Mouse (Mus musculus) macrophage (primary cell): ENCODE measurements at regions not wholly inside any gene's neighbourhood (a gene's known extent, or its start where the extent isn't known, plus 50 kb on each side); places are given as distances from the start of the nearest gene placed in this dataset.

Source experiments
- H3K27ac ChIP-seq: fragments of 350-480 bp; formaldehyde crosslinking; 2 replicates; pipeline ENCODE4 v1.9.0; 2021
- H3K36me3 ChIP-seq: fragments of 350-480 bp; formaldehyde crosslinking; 2 replicates; pipeline ENCODE4 v1.9.0; 2021; ENCODE audit errors: inconsistent target
- H3K4me3 ChIP-seq: fragments of 350-480 bp; formaldehyde crosslinking; 2 replicates; pipeline ENCODE4 v1.9.0; 2021; ENCODE audit errors: inconsistent target
- H3K79me2 ChIP-seq: fragments of 350-480 bp; formaldehyde crosslinking; 2 replicates; pipeline ENCODE4 v1.9.0; 2021; ENCODE audit errors: inconsistent target
- WGBS: methylation state at CpG from one replicate; pipeline ENCODE4 v1.1.7; 2026; ENCODE audit warnings: inconsistent platforms; ENCODE audit not compliant: missing documents; 5-methylcytosine and 5-hydroxymethylcytosine counted together

GRCm38 (mm10) chr3:130999818-131000217, 110.5 kb upstream of the Lef1 start:
- no peaks in the 10 kb centered on the region for H3K36me3 ChIP-seq
- no peak overlapping the region for H3K27ac ChIP-seq
- H3K4me3 ChIP-seq: no peak overlapping the region
- no peaks in the 10 kb centered on the region for H3K79me2 ChIP-seq
- WGBS: 77% methylated on average over 6 of the region's 6 CpGs

DNA sequence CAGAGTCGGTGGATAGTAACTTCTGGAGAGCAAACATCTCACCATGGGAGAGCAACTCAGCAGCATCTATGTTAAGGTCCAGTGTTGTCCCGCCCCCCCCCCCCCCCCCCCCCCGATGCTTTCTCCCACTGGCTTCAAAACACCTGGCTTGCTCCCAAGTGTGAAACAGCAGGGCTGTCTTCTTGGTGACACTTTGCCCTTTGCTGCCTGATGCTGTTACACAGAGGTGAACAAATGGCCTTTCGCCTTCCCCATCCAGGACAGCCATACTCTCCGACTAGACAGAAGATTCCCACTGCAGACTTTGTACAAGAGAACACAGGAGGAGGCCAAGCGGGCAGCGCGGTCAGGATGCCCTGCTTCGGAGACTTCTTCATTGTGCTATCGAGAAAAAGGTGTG, 111.8 kb upstream of the Lef1 start:
- no peak overlapping the region for H3K4me3 ChIP-seq
- no peaks in the 10 kb centered on the region for H3K79me2 ChIP-seq
- no peak overlapping the region for H3K27ac ChIP-seq
- WGBS: 91% methylated on average over 8 of the region's 10 CpGs
- H3K36me3 ChIP-seq: no peaks in the 10 kb centered on the region

- WGBS: 78% methylated on average over 11 of the region's 11 CpGs
Observed at GRCm38 (mm10) chr3:130996786-130997185, 113.5 kb upstream of the Lef1 start.

GRCm38 (mm10) chr3:130991971-130992370, 118.3 kb upstream of the Lef1 start:
- no peaks in the 10 kb centered on the region for H3K79me2 ChIP-seq
- H3K36me3 ChIP-seq: no peaks in the 10 kb centered on the region
- H3K27ac ChIP-seq: no peak overlapping the region
- H3K4me3 ChIP-seq: no peak overlapping the region
- WGBS: 95% methylated on average over 9 of the region's 9 CpGs

More at GRCm38 (mm10) chr3:130996786-130997185, 113.5 kb upstream of the Lef1 start:
- Histone ChIP-seq H3K4me3 (no peak overlapping the region), H3K36me3 (no peaks in the 10 kb centered on the region), H3K27ac (no peak overlapping the region), H3K79me2 (no peaks in the 10 kb centered on the region)

GRCm38 (mm10) chr3:130986708-130987107, 123.6 kb upstream of the Lef1 start:
- 89% methylated on average over 2 of the region's 2 CpGs for WGBS
- Histone ChIP-seq H3K27ac (no peak overlapping the region), H3K4me3 (no peak overlapping the region), H3K36me3 (no peaks in the 10 kb centered on the region), H3K79me2 (no peaks in the 10 kb centered on the region)

- 100% methylated on average over 2 of the region's 2 CpGs for WGBS
- Histone ChIP-seq H3K4me3 (no peak overlapping the region), H3K36me3 (no peaks in the 10 kb centered on the region), H3K27ac (no peak overlapping the region), H3K79me2 (no peaks in the 10 kb centered on the region)
Observed at GRCm38 (mm10) chr3:130986101-130986500, 124.2 kb upstream of the Lef1 start.

- Histone ChIP-seq H3K27ac (no peak overlapping the region), H3K4me3 (no peak overlapping the region), H3K79me2 (no peaks in the 10 kb centered on the region), H3K36me3 (no peaks in the 10 kb centered on the region)
Observed at GRCm38 (mm10) chr3:130981566-130981965, 128.7 kb upstream of the Lef1 start.

DNA sequence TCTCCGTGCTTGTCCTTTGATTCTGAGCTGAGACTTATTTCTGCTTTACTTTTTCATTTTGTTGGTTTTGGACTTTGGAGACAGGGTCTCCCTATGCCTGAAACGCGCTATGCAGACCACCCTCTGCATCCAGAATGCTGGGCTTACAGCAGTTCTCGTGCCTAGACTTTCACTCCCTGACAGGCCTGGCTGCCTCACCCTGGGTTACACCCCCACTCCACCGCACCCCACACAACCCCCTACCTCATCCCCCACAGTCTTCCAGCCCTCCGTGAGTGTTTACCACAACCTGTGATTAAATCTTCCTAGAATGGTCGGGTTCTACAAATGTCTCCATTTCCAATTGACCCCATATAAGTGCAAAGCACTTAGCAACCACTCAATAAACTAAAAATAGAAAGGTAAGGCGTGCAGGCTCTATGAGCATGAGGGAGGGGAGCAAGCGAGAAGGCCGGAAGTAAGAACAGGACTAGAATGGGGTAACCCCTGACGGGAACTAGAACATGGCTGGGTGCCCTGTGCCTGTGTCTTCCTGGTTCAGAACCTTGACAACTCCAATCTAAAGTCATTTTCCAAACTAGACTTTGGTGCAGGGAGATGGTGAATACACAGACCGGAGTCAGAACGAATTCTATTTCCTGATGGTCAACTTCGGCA, 131.2 kb upstream of the Lef1 start:
- 88% methylated on average over 14 of the region's 14 CpGs for WGBS
- no peak overlapping the region for H3K27ac ChIP-seq
- H3K79me2 ChIP-seq: no peaks in the 10 kb centered on the region

GRCm38 (mm10) chr3:130977921-130978700, 132.2 kb upstream of the Lef1 start:
- 59% methylated on average over 10 of the region's 13 CpGs for WGBS
- Histone ChIP-seq H3K27ac (no peak overlapping the region), H3K4me3 (no peak overlapping the region), H3K79me2 (no peaks in the 10 kb centered on the region), H3K36me3 (no peaks in the 10 kb centered on the region)

More for the DNA sequence above, 131.2 kb upstream of the Lef1 start:
- H3K36me3 ChIP-seq: no peaks in the 10 kb centered on the region
- H3K4me3 ChIP-seq: no peak overlapping the region

GRCm38 (mm10) chr3:130976206-130976605, 134.1 kb upstream of the Lef1 start:
- WGBS: 90% methylated on average over 5 of the region's 5 CpGs
- Histone ChIP-seq H3K36me3 (no peaks in the 10 kb centered on the region), H3K79me2 (no peaks in the 10 kb centered on the region), H3K27ac (no peak overlapping the region), H3K4me3 (no peak overlapping the region)

- Histone ChIP-seq H3K27ac (no peak overlapping the region), H3K36me3 (no peaks in the 10 kb centered on the region), H3K79me2 (no peaks in the 10 kb centered on the region), H3K4me3 (no peak overlapping the region)
- WGBS: 69% methylated on average over 1 of the region's 1 CpGs
Observed at GRCm38 (mm10) chr3:130975291-130975690, 135.0 kb upstream of the Lef1 start.

DNA sequence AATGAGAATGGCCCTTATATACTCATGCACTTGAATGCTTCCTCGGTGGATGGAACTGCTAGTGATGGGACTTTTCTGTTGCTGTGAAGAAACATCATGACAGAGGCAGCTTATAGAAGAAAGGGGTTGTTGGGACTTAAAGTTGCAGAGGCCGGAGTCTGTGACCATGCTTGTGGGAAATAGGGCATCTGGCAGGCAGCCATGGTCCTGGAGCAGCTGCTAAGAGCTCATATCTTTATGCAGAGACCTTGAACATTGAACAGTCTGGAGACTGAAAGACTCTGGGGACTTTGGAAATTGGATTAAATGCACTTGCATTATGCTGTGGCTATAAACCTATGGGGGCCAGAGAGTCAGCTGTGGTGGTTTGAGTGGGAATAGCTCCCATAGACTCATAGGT, 138.1 kb upstream of the Lef1 start:
- 100% methylated on average over 2 of the region's 2 CpGs for WGBS
- H3K79me2 ChIP-seq: no peaks in the 10 kb centered on the region
- no peak overlapping the region for H3K4me3 ChIP-seq
- no peaks in the 10 kb centered on the region for H3K36me3 ChIP-seq
- no peak overlapping the region for H3K27ac ChIP-seq

GRCm38 (mm10) chr3:130965275-130965674, 145.0 kb upstream of the Lef1 start:
- H3K4me3 ChIP-seq: no peak overlapping the region
- no peak overlapping the region for H3K27ac ChIP-seq
- H3K79me2 ChIP-seq: no peaks in the 10 kb centered on the region
- WGBS: 71% methylated on average over 3 of the region's 3 CpGs
- no peaks in the 10 kb centered on the region for H3K36me3 ChIP-seq

DNA sequence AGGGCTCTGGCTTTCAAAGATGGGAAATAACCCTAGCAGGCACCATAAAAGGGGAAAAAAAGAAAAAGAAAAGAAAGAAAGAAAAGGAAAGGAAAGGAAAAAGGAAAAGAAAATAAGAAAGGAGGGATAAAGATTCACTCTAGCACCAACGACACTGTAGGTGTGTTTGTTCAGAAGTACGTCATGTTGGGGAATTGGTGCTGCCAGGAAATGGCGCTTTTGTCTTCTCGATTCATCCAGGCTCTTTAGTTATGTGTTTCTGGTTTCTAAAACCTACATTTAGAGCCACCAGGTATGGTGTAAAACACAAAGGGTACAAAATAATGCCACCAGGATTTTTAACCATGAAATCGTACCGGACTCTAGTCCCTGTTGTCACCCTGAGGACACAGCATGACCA, 146.2 kb upstream of the Lef1 start:
- Histone ChIP-seq H3K27ac (no peak overlapping the region), H3K79me2 (no peaks in the 10 kb centered on the region)
- WGBS: 93% methylated on average over 6 of the region's 6 CpGs

DNA sequence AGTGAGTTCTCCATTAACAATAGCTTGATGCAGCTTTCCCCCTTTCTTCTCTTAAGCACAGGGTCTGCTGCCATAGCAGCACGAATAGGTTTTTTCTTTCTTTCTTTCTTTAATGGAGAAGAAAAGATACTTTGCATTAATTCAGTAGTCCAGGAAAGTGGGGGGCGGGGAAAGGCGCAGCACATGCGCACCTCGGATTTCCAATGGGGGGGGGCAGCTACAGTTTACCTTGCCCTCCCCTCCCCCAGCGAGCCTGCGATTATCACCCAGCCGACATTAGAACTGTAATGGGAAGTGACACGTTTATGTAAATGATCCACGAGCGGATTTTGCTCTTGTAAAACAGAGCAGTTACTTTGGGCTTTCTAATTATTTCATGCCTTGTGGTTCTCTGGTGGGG, 146.6 kb upstream of the Lef1 start:
- Histone ChIP-seq H3K27ac (no peak overlapping the region), H3K79me2 (no peaks in the 10 kb centered on the region), H3K4me3 (no peak overlapping the region), H3K36me3 (no peaks in the 10 kb centered on the region)
- 37% methylated on average over 11 of the region's 11 CpGs for WGBS

More for the DNA sequence above, 146.2 kb upstream of the Lef1 start:
- Histone ChIP-seq H3K4me3 (no peak overlapping the region), H3K36me3 (no peaks in the 10 kb centered on the region)
